Mouse (Mus musculus): ENCODE measurements around the gene Lyl1.
A peak's percentile ranks its signal among the peaks of the same experiment; 100 is the strongest.

The Lyl1 gene

DNA sequence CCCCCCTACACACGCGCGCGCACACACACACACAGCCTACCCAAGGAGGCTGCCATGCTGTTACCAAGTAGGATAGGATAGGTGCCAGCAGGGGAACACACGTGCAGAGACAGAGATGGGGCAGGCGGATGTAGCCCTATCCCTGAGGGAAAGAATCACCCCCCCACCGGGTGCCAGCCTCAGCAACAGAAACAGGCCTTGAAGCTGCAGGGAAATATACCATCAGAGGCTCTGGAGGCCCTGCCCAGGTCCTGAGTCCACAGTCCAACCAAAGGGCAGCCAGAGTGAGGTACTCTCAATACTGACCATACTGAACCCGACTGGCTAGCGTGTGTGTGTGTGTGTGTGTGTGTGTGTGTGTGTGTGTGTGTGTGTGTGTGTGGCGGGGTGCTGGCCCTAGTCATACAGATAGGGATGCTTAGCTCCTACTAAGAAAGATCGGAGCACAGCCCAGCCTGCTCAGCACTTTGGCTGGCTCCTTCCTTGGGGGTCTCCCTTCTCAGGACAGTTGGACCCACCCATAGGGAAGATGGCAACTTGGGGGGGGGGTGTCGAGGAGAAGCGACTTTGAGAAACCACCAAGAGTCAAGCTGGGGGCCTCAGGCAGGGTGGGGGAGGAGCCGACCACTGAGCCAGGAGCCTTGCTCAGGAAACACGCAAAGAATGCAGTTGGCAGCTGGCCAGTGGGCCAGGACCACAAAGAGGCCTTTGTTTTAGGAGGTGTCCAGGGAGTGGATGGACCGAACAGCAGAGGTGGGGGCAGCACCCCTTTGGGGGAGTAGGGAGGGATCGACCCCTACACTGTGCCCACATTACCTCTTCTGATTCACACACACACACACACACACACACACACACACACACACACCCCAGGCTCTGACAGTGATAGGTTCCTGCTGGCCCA is 42.5 kb downstream of the Lyl1 start:
- DNase-seq: peak; percentile 62

DNA sequence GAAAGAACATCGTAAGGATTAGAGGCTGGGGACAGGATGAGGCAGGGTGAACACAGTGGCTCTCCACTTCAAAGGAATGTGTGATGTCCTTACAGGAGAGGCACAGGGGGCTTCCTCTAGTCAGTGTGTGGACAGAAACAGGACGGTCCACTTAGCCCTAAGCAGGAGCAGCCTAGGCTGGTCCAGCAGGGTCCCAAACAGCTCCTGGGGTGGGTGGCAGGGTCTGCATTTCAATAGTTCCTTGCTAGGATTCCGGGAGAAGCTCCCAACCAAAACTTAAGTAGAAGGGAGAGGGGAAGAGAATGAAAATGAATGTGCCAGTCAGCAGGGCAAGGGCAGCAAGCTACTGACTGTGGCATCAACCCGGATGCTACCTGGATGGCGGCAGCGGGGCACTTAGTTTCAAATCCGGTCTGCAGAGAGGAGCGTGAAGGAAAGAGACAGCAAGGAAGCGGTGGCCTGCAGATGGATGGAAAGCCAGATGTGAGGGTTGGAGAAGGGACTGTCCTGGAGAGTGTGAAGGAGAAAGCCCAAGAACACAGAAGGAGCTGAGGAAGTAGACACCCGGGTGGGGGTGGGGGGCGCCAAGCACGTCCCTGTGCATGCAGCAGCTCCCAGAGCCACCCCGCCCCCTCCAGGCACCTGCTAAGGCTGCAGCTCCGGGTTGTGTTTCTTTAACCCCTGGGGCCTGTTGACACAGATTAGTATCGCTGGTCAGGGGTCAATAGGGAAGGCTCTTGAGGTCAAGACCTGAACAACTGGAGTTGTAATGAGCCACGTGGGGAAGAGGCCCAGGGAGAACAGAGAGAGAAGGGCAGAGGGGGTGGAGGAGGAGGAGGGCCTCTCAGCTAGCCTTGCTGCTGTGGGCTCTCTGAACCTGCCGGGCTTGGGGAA is 44.0 kb downstream of the Lyl1 start:
- DNase-seq: no peak

DNA sequence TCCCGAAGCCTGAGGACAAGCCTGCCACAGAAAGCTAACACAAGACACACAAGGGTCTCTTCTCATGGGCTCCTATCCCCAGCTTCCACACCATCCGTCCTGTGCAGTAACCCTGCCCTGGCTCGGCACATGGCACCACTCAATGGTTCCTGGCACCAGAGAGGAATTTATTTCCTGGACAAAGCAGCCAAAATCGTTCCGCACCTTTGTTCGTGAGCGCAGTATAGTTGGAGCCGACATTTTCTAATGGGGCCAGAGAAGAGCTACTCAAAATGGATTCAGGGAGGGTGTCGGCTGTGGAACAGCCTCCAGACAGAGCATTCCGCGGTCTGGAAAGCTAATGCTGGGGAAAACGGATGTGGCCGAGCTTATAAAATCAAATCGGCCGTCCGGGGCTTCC is 48.3 kb downstream of the Lyl1 start:
- no peak for DNase-seq

DNA sequence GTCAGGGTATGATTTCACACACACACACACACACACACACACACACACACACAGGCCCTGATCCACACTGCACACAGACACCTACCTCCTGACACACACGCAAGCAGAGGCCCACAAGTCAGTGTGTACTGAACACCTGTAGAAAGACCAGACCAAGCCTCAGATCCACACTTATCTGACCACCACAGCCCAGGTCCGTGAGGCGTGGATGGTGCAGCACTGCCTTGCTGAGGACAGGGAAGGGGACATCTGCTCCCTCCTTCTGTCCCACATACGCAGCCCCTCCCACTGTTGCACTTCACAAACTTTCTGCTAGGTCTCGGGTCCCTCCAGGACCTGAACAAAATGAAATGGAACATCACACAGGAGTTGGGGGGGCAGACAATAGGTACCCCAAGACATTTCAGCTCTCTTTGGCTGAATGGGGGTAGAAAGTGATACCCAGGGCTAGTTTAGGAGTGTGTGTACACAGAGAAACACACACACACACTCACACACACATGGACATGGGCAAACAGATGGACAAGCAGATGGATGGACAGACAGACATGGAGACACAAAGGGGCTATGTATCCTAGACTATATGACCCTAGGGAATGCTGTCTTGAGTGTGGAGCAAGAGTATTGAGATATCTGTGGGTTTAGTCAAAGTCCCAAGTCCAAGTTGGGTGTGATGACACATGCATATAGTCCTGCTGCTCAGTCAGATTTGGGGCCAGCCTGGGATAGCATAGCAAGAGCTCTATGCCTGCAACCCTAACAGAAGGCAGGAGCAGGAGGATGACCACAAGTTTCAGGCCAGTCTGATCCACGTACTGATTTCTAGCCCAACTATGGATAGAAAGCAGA is 51.7 kb downstream of the Lyl1 start:
- no peak for DNase-seq

Measured in kidney, adult 11 months (tissue).